Mouse (Mus musculus): ENCODE data around the gene Rpa3. TPM values are rescaled to one million over a fixed set of nuclear protein-coding genes. Genes with fewer than 3 reads are reported as not detected.

Rpa3 gene
- 92.8 and 96.7 TPM in 2 replicates for polyA plus RNA-seq (2015; fragmentation: Nextera tagmentation; extraction: Ambion mirVana)

- whole genome bisulfite sequencing, result under 1% methylated on average over 64 of the region's 64 CpGs
- H3K4me2 ChIP-seq (replicated peaks), result peak within 1 kb of the TSS; percentile 92
- peak within 1 kb of the TSS; percentile 84 for H3K27ac ChIP-seq
- H3K27me3 ChIP-seq, result no peaks in the 10 kb centered on the region
- ATAC-seq, result peak; percentile 100
- H3K4me3 ChIP-seq (replicated peaks), result peak within 1 kb of the TSS; percentile 88
- H3K36me3 ChIP-seq, result peaks cover 10% of the 10 kb centered on the region
- no peaks in the 10 kb centered on the region for H3K9me3 ChIP-seq
- peak within 1 kb of the TSS; percentile 90 for H3K9ac ChIP-seq (replicated peaks)
- H3K4me1 ChIP-seq (replicated peaks), result peaks cover 24% of the 10 kb centered on the region
Observed at GRCm38 (mm10) chr6:8259004-8259666, at the start of gene Rpa3, which contains the start of the genes Umad1 and Gm45062. TSS of gene Rpa3 (minus strand) at chr6:8259173. TSS of gene Umad1 (plus strand) at chr6:8259288. TSS of gene Gm45062 (plus strand) at chr6:8259450.

GRCm38 (mm10) chr6:8307878-8308775 lies 49.2 kb upstream of the Rpa3 start:
- no peak overlapping the region for H3K27ac ChIP-seq
- WGBS, result 78% methylated on average over 6 of the region's 6 CpGs

GRCm38 (mm10) chr6:8299066-8299863 lies 40.3 kb upstream of the Rpa3 start:
- WGBS, result 67% methylated on average over 6 of the region's 6 CpGs
- ATAC-seq, result peak; percentile 56; the same call in 1 of the 2 replicates
- Histone ChIP-seq H3K4me3 (replicated peaks) (no peak overlapping the region), H3K27ac (no peak overlapping the region), H3K9ac (replicated peaks) (no peak overlapping the region), H3K4me2 (replicated peaks) (no peak overlapping the region), H3K36me3 (no peaks in the 10 kb centered on the region), H3K27me3 (no peaks in the 10 kb centered on the region), H3K4me1 (replicated peaks) (no peaks in the 10 kb centered on the region), H3K9me3 (no peaks in the 10 kb centered on the region)

More at GRCm38 (mm10) chr6:8307878-8308775, 49.2 kb upstream of the Rpa3 start:
- H3K9me3 ChIP-seq, result no peaks in the 10 kb centered on the region
- no peak for ATAC-seq
- no peak overlapping the region for H3K4me3 ChIP-seq (replicated peaks)
- no peak overlapping the region for H3K4me2 ChIP-seq (replicated peaks)
- no peak overlapping the region for H3K9ac ChIP-seq (replicated peaks)
- no peaks in the 10 kb centered on the region for H3K36me3 ChIP-seq
- no peaks in the 10 kb centered on the region for H3K27me3 ChIP-seq
- no peaks in the 10 kb centered on the region for H3K4me1 ChIP-seq (replicated peaks)

- Histone ChIP-seq H3K9me3 (no peaks in the 10 kb centered on the region), H3K4me1 (replicated peaks) (0 out of 2 replicates have a peak, but pooled peaks cover 4% of the 10 kb centered on the region), H3K9ac (replicated peaks) (no peak overlapping the region), H3K36me3 (no peaks in the 10 kb centered on the region), H3K27me3 (no peaks in the 10 kb centered on the region), H3K4me3 (replicated peaks) (no peak overlapping the region), H3K4me2 (replicated peaks) (no peak overlapping the region), H3K27ac (no peak overlapping the region)
- ATAC-seq, result peak; percentile 53; the same call in 1 of the 2 replicates
- 63% methylated on average over 4 of the region's 4 CpGs for WGBS
Observed at GRCm38 (mm10) chr6:8294048-8294784, 35.2 kb upstream of the Rpa3 start.

GRCm38 (mm10) chr6:8288755-8289580 lies 30.0 kb upstream of the Rpa3 start:
- Histone ChIP-seq H3K4me2 (replicated peaks) (no peak overlapping the region), H3K9ac (replicated peaks) (no peak overlapping the region), H3K27me3 (no peaks in the 10 kb centered on the region), H3K9me3 (no peaks in the 10 kb centered on the region), H3K4me1 (replicated peaks) (0 out of 2 replicates have a peak, but pooled peaks cover under 1% of the 10 kb centered on the region), H3K27ac (no peak overlapping the region), H3K36me3 (no peaks in the 10 kb centered on the region), H3K4me3 (replicated peaks) (no peak overlapping the region)
- 83% methylated on average over 4 of the region's 4 CpGs for WGBS
- ATAC-seq, result no peak

- Histone ChIP-seq H3K27me3 (no peaks in the 10 kb centered on the region), H3K4me1 (replicated peaks) (no peaks in the 10 kb centered on the region), H3K36me3 (no peaks in the 10 kb centered on the region), H3K27ac (no peak overlapping the region), H3K9ac (replicated peaks) (no peak overlapping the region), H3K9me3 (no peaks in the 10 kb centered on the region), H3K4me2 (replicated peaks) (no peak overlapping the region), H3K4me3 (replicated peaks) (no peak overlapping the region)
- ATAC-seq, result no peak
- 99% methylated on average over 3 of the region's 3 CpGs for WGBS
Observed at GRCm38 (mm10) chr6:8286146-8286545, 27.2 kb upstream of the Rpa3 start.

- Histone ChIP-seq H3K27me3 (no peaks in the 10 kb centered on the region), H3K36me3 (no peaks in the 10 kb centered on the region), H3K4me2 (replicated peaks) (no peak overlapping the region), H3K9me3 (no peaks in the 10 kb centered on the region), H3K4me1 (replicated peaks) (no peaks in the 10 kb centered on the region), H3K27ac (no peak overlapping the region), H3K9ac (replicated peaks) (no peak overlapping the region), H3K4me3 (replicated peaks) (no peak overlapping the region)
- WGBS, result 89% methylated on average over 3 of the region's 3 CpGs
- no peak for ATAC-seq
Observed at GRCm38 (mm10) chr6:8285401-8285960, 26.5 kb upstream of the Rpa3 start.

GRCm38 (mm10) chr6:8283255-8283654 lies 24.3 kb upstream of the Rpa3 start:
- WGBS, result 85% methylated on average over 4 of the region's 4 CpGs
- no peak for ATAC-seq

GRCm38 (mm10) chr6:8278426-8279002 lies 19.5 kb upstream of the Rpa3 start:
- H3K36me3 ChIP-seq, result no peaks in the 10 kb centered on the region
- H3K27ac ChIP-seq, result no peak overlapping the region
- H3K9ac ChIP-seq (replicated peaks), result no peak overlapping the region
- no peak overlapping the region for H3K4me2 ChIP-seq (replicated peaks)
- ATAC-seq, result no peak
- H3K4me3 ChIP-seq (replicated peaks), result no peak overlapping the region
- WGBS, result 72% methylated on average over 5 of the region's 5 CpGs
- no peaks in the 10 kb centered on the region for H3K4me1 ChIP-seq (replicated peaks)
- H3K27me3 ChIP-seq, result no peaks in the 10 kb centered on the region
- no peaks in the 10 kb centered on the region for H3K9me3 ChIP-seq

More at GRCm38 (mm10) chr6:8283255-8283654, 24.3 kb upstream of the Rpa3 start:
- Histone ChIP-seq H3K9ac (replicated peaks) (no peak overlapping the region), H3K4me3 (replicated peaks) (no peak overlapping the region), H3K4me1 (replicated peaks) (no peaks in the 10 kb centered on the region), H3K27ac (no peak overlapping the region), H3K9me3 (no peaks in the 10 kb centered on the region), H3K27me3 (no peaks in the 10 kb centered on the region), H3K36me3 (no peaks in the 10 kb centered on the region), H3K4me2 (replicated peaks) (no peak overlapping the region)

GRCm38 (mm10) chr6:8276431-8276830 lies 17.5 kb upstream of the Rpa3 start:
- ATAC-seq, result no peak
- no peak overlapping the region for H3K4me2 ChIP-seq (replicated peaks)
- H3K4me1 ChIP-seq (replicated peaks), result no peaks in the 10 kb centered on the region
- 89% methylated on average over 4 of the region's 4 CpGs for WGBS
- no peaks in the 10 kb centered on the region for H3K9me3 ChIP-seq
- no peak overlapping the region for H3K27ac ChIP-seq
- no peak overlapping the region for H3K4me3 ChIP-seq (replicated peaks)
- H3K9ac ChIP-seq (replicated peaks), result no peak overlapping the region
- peaks cover 6% of the 10 kb centered on the region; the same call in 1 of the 2 replicates for H3K36me3 ChIP-seq
- H3K27me3 ChIP-seq, result no peaks in the 10 kb centered on the region

Measured in midbrain, embryonic 13.5 days (tissue).